Mouse (Mus musculus): ENCODE measurements around the gene Bnip2. TPM values are rescaled to one million over a fixed set of nuclear protein-coding genes. Genes with fewer than 3 reads are reported as not detected.

Gene Bnip2
- polyA plus RNA-seq, 1 experiment from 2014 or later: 98.3 TPM

GRCm38 (mm10) chr9:70006984-70007383 lies 17.7 kb downstream of the Bnip2 start:
- ATAC-seq (ENCODE audit: insufficient read depth, low FRiP score): no peak
- Histone ChIP-seq H3K9me3 (replicated peaks; ENCODE audit: control insufficient read depth, low read length) (no peaks in the 10 kb centered on the region), H3K36me3 (ENCODE audit: control insufficient read depth, insufficient read depth, low read length) (peaks cover 19% of the 10 kb centered on the region), H3K4me2 (ENCODE audit: low read depth, low read length) (no peak overlapping the region), H3K27me3 (ENCODE audit: control insufficient read depth, insufficient read depth, low read length) (no peaks in the 10 kb centered on the region), H3K27ac (ENCODE audit: low read length) (no peak overlapping the region), H3K4me1 (ENCODE audit: control insufficient read depth, insufficient read depth, low read length) (0 out of 2 replicates have a peak, but pooled peaks cover 1% of the 10 kb centered on the region), H3K9ac (ENCODE audit: low read length) (no peak overlapping the region), H3K4me3 (replicated peaks; ENCODE audit: low read length) (no peak overlapping the region)
- 91% methylated on average over 5 of the region's 5 CpGs for WGBS

GRCm38 (mm10) chr9:70007506-70008248 lies 18.4 kb downstream of the Bnip2 start:
- peaks cover 14% of the 10 kb centered on the region; the same call in 1 of the 2 replicates for H3K36me3 ChIP-seq (ENCODE audit: control insufficient read depth, insufficient read depth, low read length)
- no peaks in the 10 kb centered on the region for H3K9me3 ChIP-seq (replicated peaks; ENCODE audit: control insufficient read depth, low read length)
- H3K4me2 ChIP-seq (ENCODE audit: low read depth, low read length): no peak overlapping the region
- no peaks in the 10 kb centered on the region for H3K27me3 ChIP-seq (ENCODE audit: control insufficient read depth, insufficient read depth, low read length)
- H3K27ac ChIP-seq (ENCODE audit: low read length): no peak overlapping the region
- H3K9ac ChIP-seq (ENCODE audit: low read length): no peak overlapping the region
- WGBS: 87% methylated on average over 14 of the region's 14 CpGs
- no peak overlapping the region for H3K4me3 ChIP-seq (replicated peaks; ENCODE audit: low read length)
- ATAC-seq (ENCODE audit: insufficient read depth, low FRiP score): no peak
- 0 out of 2 replicates have a peak, but pooled peaks cover 3% of the 10 kb centered on the region for H3K4me1 ChIP-seq (ENCODE audit: control insufficient read depth, insufficient read depth, low read length)

GRCm38 (mm10) chr9:70009754-70010304 lies 20.6 kb downstream of the Bnip2 start:
- Histone ChIP-seq H3K27me3 (ENCODE audit: control insufficient read depth, insufficient read depth, low read length) (no peaks in the 10 kb centered on the region), H3K27ac (ENCODE audit: low read length) (no peak overlapping the region), H3K4me1 (ENCODE audit: control insufficient read depth, insufficient read depth, low read length) (peaks cover 12% of the 10 kb centered on the region), H3K4me2 (ENCODE audit: low read depth, low read length) (no peak overlapping the region), H3K4me3 (replicated peaks; ENCODE audit: low read length) (no peak overlapping the region), H3K9ac (ENCODE audit: low read length) (no peak overlapping the region), H3K36me3 (ENCODE audit: control insufficient read depth, insufficient read depth, low read length) (peaks cover 6% of the 10 kb centered on the region; the same call in 1 of the 2 replicates), H3K9me3 (replicated peaks; ENCODE audit: control insufficient read depth, low read length) (no peaks in the 10 kb centered on the region)
- WGBS: 81% methylated on average over 8 of the region's 8 CpGs
- ATAC-seq (ENCODE audit: insufficient read depth, low FRiP score): no peak

GRCm38 (mm10) chr9:70010781-70011473 lies 21.7 kb downstream of the Bnip2 start:
- peaks cover 6% of the 10 kb centered on the region; the same call in 1 of the 2 replicates for H3K36me3 ChIP-seq (ENCODE audit: control insufficient read depth, insufficient read depth, low read length)
- no peaks in the 10 kb centered on the region for H3K27me3 ChIP-seq (ENCODE audit: control insufficient read depth, insufficient read depth, low read length)
- no peak overlapping the region for H3K4me3 ChIP-seq (replicated peaks; ENCODE audit: low read length)
- H3K9ac ChIP-seq (ENCODE audit: low read length): no peak overlapping the region
- H3K4me1 ChIP-seq (ENCODE audit: control insufficient read depth, insufficient read depth, low read length): peaks cover 12% of the 10 kb centered on the region
- H3K9me3 ChIP-seq (replicated peaks; ENCODE audit: control insufficient read depth, low read length): no peaks in the 10 kb centered on the region
- ATAC-seq (ENCODE audit: insufficient read depth, low FRiP score): no peak
- 84% methylated on average over 5 of the region's 5 CpGs for WGBS
- no peak overlapping the region for H3K27ac ChIP-seq (ENCODE audit: low read length)
- H3K4me2 ChIP-seq (ENCODE audit: low read depth, low read length): no peak overlapping the region

GRCm38 (mm10) chr9:70011537-70012407 lies 22.5 kb downstream of the Bnip2 start:
- Histone ChIP-seq H3K27ac (ENCODE audit: low read length) (peak overlapping the region; percentile 93), H3K4me2 (ENCODE audit: low read depth, low read length) (peak overlapping the region; percentile 68), H3K4me1 (ENCODE audit: control insufficient read depth, insufficient read depth, low read length) (peaks cover 12% of the 10 kb centered on the region), H3K9ac (ENCODE audit: low read length) (peak overlapping the region; percentile 97), H3K27me3 (ENCODE audit: control insufficient read depth, insufficient read depth, low read length) (no peaks in the 10 kb centered on the region), H3K9me3 (replicated peaks; ENCODE audit: control insufficient read depth, low read length) (no peaks in the 10 kb centered on the region), H3K36me3 (ENCODE audit: control insufficient read depth, insufficient read depth, low read length) (peaks cover 6% of the 10 kb centered on the region; the same call in 1 of the 2 replicates), H3K4me3 (replicated peaks; ENCODE audit: low read length) (peak overlapping the region; percentile 83)
- 58% methylated on average over 14 of the region's 14 CpGs for WGBS
- ATAC-seq (ENCODE audit: insufficient read depth, low FRiP score): no peak

GRCm38 (mm10) chr9:70012408-70012901 lies 23.2 kb downstream of the Bnip2 start, which contains the start of gene Gtf2a2:
TSS of gene Gtf2a2 (plus strand) at chr9:70012550.
- Histone ChIP-seq H3K27me3 (ENCODE audit: control insufficient read depth, insufficient read depth, low read length) (no peaks in the 10 kb centered on the region), H3K4me3 (replicated peaks; ENCODE audit: low read length) (peak within 1 kb of the TSS; percentile 83), H3K4me1 (ENCODE audit: control insufficient read depth, insufficient read depth, low read length) (peaks cover 12% of the 10 kb centered on the region), H3K9ac (ENCODE audit: low read length) (peak within 1 kb of the TSS; percentile 97), H3K4me2 (ENCODE audit: low read depth, low read length) (peak within 1 kb of the TSS; percentile 68), H3K9me3 (replicated peaks; ENCODE audit: control insufficient read depth, low read length) (no peaks in the 10 kb centered on the region), H3K27ac (ENCODE audit: low read length) (peak within 1 kb of the TSS; percentile 93), H3K36me3 (ENCODE audit: control insufficient read depth, insufficient read depth, low read length) (peaks cover 6% of the 10 kb centered on the region; the same call in 1 of the 2 replicates)
- WGBS: 1% methylated on average over 57 of the region's 57 CpGs
- peak; percentile 96 for ATAC-seq (ENCODE audit: insufficient read depth, low FRiP score)

GRCm38 (mm10) chr9:70015632-70016031 lies 26.4 kb downstream of the Bnip2 start:
- ATAC-seq (ENCODE audit: insufficient read depth, low FRiP score): no peak
- H3K27ac ChIP-seq (ENCODE audit: low read length): no peak overlapping the region
- H3K9me3 ChIP-seq (replicated peaks; ENCODE audit: control insufficient read depth, low read length): no peaks in the 10 kb centered on the region
- no peaks in the 10 kb centered on the region for H3K36me3 ChIP-seq (ENCODE audit: control insufficient read depth, insufficient read depth, low read length)
- H3K9ac ChIP-seq (ENCODE audit: low read length): no peak overlapping the region
- no peak overlapping the region for H3K4me3 ChIP-seq (replicated peaks; ENCODE audit: low read length)
- H3K4me1 ChIP-seq (ENCODE audit: control insufficient read depth, insufficient read depth, low read length): peaks cover 12% of the 10 kb centered on the region
- WGBS: 91% methylated on average over 2 of the region's 2 CpGs
- H3K27me3 ChIP-seq (ENCODE audit: control insufficient read depth, insufficient read depth, low read length): no peaks in the 10 kb centered on the region
- H3K4me2 ChIP-seq (ENCODE audit: low read depth, low read length): no peak overlapping the region

- H3K4me1 ChIP-seq (ENCODE audit: control insufficient read depth, insufficient read depth, low read length): peaks cover 6% of the 10 kb centered on the region
- no peak for ATAC-seq (ENCODE audit: insufficient read depth, low FRiP score)
- H3K36me3 ChIP-seq (ENCODE audit: control insufficient read depth, insufficient read depth, low read length): no peaks in the 10 kb centered on the region
- no peak overlapping the region for H3K4me2 ChIP-seq (ENCODE audit: low read depth, low read length)
- H3K27ac ChIP-seq (ENCODE audit: low read length): no peak overlapping the region
- H3K9me3 ChIP-seq (replicated peaks; ENCODE audit: control insufficient read depth, low read length): no peaks in the 10 kb centered on the region
- H3K4me3 ChIP-seq (replicated peaks; ENCODE audit: low read length): no peak overlapping the region
- no peak overlapping the region for H3K9ac ChIP-seq (ENCODE audit: low read length)
- H3K27me3 ChIP-seq (ENCODE audit: control insufficient read depth, insufficient read depth, low read length): no peaks in the 10 kb centered on the region
These were observed 29.6 kb downstream of the Bnip2 start for GRCm38 (mm10) chr9:70018879-70019278.
